Mouse (Mus musculus) spleen, embryonic (tissue): ENCODE measurements around the gene Unc79.

Experiments used
- CTCF ChIA-PET: fragments of 350-600 bp; sonication (Branson Sonifier 250); formaldehyde crosslinking; loops from one replicate; lab custom pipeline; 2022; lab: Charles Lee

The Unc79 gene

GRCm38 (mm10) chr12:102948778-102949394 is at the start of gene Unc79:
Gene Unc79 (plus strand): TSS chr12:102948859.
- CTCF ChIA-PET: no interaction called here

DNA sequence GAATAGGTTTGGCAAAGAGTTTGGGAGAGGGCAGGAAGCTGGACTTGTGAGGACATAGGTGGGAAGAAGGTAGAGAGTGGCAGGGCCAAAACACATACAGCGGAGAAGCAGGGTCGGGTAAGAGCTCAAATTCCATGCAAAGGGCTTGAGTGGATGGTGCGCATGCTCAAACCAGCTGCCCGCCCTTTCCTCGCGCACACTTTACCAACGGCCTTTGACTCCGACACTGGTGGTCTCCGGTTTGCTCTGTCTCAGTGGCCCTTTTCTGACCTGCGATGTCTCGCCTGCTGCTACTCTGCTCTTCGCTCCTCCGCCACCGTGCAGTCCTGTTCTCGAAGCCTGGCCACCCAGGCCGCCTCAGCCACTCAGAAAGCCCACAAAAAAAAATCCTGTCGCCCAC is 49.6 kb upstream of the Unc79 start, which contains the start of gene Cox8c:
Cox8c (plus strand) TSS at position 226 of the 400 bp plus-strand sequence.
- CTCF ChIA-PET: no interaction called here

GRCm38 (mm10) chr12:102908191-102908590 is 40.5 kb upstream of the Unc79 start:
- CTCF ChIA-PET: no interaction called here

- CTCF ChIA-PET: no interaction called here
Measured at GRCm38 (mm10) chr12:102916073-102916472, 32.6 kb upstream of the Unc79 start.

DNA sequence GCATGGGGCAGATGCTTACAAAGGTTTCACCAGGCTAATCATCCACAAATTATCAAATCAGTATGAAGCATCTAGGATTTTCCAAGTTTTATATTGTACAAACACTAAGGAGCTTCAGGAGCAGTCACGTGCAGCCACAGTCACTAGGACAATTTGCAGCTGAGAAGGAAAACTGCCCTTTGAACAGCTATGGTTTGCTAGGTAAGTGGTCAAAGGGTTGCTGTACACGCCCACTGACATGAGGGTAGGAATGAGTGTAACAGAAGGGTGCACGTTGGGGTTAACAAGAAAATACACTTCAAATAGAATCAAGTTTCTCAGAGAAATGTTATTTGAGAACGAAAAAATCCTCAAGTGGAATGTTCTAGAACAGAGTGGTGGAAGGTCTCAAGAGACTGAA is 18.9 kb upstream of the Unc79 start:
- CTCF ChIA-PET: interaction anchor here (0.5 kb wide), 1 partner anchor 179 kb away, joined by 5 read pairs; no protein-coding TSS in a partner anchor

DNA sequence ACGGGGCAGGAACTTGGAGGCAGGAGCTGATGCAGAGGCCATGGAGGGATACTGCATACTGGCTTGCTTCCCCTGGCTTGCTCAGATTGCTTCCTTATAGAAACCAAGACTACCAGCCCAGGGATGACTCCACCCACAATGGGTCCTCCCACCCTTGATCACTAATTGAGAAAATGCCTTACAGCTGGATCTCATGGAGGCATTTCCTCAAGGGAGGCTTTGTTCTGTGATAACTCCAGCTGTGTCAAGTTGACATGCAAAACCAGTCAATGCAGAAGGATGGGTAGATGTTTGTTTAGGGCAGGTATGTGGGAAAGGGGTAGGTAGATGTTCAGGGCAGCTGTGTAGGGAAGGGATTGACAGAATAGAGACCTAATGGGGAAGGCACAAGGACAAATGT is 18.3 kb upstream of the Unc79 start:
- CTCF ChIA-PET: interaction anchor here (0.5 kb wide), 1 partner anchor 179 kb away, joined by 5 read pairs; no protein-coding TSS in a partner anchor

DNA sequence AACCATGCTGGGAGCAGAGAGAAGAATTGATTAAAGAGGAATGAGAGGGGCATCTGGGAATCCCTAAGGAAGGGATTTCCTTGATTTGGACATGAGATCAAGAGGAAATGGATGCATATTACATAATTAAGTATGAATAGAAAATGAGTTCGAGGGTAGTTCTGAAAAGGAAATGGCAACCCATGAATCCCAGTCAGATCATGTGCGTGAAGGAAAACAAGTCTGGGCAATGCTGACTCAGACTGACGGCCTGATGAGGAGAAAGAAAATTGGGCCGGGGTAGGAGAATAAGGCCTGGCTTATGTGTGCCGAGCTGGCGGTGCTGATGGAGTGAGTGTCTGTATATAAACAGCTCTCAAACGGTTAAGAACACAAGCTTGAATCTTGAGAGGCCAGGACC is 17.9 kb upstream of the Unc79 start:
- CTCF ChIA-PET: no interaction called here

GRCm38 (mm10) chr12:102935892-102936291 is 12.8 kb upstream of the Unc79 start:
- CTCF ChIA-PET: no interaction called here

DNA sequence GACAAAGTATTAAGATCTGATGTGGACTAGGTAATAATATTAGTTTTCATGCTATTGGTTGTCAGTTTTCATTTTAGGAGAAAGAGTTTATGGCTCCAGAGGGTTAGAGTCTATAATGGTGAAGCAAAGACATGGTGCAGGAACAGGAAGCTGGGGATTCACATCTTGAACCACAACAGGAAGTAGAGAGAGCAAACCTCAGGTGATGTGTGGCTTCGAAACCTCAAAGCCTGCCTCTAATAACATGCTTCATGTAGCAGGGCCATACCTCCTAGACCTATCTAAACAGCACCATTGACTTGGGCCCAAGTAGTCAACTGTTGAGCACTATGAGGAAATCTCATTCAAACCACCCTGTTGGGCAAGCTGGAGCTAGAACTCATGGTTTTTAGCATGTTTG is 3.1 kb upstream of the Unc79 start:
- CTCF ChIA-PET: no interaction called here

DNA sequence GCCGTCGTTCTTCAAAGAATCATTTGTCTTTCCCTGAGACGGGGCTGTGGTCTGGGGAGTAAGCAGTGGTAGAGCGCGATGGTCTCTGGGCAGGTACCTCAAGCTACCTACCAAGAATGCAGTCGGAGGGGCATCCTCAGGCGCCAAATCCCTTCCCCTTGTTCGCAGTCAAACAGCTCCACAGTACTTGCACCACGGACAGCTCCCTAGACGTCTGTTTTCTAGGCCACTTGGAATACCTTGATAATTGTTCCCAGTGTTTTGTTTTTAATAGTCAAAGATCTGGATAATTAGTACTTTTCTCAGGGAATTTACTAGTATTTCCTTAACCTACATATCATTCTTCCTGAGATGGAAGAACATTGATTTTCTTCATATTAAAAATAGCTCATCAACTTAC is 833 bp upstream of the Unc79 start:
- CTCF ChIA-PET: no interaction called here

DNA sequence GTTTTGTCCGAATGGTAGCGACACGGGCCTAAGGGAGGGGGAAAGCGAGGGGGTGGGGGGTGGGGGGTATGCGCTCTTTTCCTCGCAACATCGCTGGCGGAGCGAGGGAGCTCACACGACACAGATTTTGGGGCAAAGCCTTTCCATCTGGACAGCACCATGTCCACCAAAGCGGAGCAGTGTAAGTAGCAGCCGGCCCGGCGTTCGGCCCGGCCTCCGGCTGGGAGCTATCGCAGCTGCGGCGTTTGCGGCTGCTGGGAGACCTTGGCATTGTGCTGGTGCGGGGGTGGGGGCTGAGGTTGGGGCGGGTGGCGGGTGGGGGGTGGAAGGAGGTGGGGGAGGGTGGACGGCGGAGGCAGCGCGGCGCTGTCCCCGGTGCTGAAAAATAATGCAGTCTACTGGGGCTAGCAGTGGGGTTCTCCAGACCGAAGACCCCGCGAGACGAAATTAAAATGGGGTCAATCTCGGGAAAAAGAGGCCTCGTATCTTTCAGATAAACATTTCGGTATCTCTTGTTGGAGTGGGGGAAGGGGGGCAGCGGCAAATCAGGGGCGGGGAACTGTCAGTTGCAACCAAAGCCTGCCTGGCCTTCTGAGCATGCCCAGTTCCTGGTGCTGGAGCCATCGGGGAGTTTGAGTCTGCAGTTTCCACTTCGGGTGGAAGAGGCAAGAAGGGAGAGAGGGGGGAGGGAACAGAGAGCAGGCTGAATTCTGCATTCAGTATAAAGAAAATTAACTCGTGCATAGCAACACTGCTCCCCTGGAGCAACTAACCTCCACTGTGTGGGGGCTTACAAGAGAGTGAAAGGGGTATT is 943 bp downstream of the Unc79 start:
- CTCF ChIA-PET: no interaction called here

DNA sequence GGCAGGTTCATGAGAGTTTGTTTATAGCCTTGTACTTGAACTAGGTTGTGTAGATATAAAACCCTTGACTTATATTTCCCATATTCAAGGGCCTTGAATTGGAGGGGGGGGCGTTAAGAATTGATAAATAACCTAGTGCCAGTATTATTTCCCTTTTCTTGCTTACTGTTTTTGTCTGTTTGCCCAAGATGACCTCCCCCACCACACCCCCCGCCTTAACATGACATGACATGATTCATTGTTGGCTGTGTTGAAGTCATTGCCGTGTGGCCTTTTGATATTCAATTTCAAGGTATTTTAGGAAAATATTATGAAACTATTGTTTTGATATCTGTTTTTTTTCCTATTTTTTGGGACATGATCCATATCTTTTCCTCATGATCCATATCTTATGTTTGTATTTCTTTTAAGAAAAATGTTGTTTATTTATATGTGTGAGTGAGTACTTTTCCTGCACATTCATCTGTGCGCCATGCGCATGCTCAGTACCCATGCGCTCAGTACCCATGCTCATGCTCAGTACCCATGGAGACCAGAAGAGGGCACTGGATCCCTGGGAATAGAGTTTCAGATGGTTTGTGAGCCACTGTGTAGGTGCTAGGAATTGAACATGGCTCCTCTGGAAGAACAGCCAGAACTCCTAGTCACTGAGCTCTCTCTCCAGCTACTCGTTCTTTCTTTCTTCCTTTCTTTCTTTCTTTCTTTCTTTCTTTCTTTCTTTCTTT is 11.6 kb downstream of the Unc79 start:
- CTCF ChIA-PET: no interaction called here

- CTCF ChIA-PET: no interaction called here
Measured at GRCm38 (mm10) chr12:102961066-102961465, 12.4 kb downstream of the Unc79 start.

DNA sequence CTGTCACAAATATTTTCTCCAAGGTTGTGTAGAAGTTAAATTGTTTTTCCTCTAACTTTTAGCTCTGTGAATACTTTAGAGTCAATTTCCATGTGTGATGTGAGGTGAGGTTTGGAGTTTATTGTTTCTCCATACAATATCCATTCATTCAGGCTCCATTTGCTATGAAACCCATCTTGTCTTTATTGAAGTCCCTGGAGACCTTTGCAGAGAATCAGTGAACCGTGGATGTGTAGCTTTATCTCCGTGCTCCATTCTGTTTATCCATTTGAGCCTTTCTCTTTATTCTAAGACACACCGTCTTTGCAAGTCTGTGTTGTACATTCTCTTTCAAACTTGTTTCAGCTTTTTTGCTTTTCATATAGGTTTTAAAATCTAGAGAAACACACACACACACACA is 15.8 kb downstream of the Unc79 start:
- CTCF ChIA-PET: no interaction called here

GRCm38 (mm10) chr12:102980584-102980983 is 31.9 kb downstream of the Unc79 start:
- CTCF ChIA-PET: no interaction called here

DNA sequence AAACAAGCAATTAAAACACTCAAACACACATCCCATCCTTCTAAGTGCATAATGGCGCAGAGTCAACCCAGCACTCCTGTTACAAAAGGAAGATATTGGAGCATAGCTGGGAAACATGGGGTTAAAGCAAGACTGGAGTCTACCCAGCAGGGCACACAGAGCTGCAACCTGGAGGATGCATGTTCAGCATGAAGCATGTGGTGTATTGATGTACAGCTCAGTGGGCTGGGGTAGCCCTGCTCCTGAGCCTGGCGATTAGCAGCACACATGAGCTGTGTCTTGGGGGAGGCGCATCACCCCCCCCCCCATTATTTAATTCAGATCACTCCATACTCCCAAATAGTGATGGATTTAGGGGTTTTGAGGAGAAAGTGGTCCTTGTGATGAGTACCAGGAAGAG is 32.9 kb downstream of the Unc79 start:
- CTCF ChIA-PET: no interaction called here

DNA sequence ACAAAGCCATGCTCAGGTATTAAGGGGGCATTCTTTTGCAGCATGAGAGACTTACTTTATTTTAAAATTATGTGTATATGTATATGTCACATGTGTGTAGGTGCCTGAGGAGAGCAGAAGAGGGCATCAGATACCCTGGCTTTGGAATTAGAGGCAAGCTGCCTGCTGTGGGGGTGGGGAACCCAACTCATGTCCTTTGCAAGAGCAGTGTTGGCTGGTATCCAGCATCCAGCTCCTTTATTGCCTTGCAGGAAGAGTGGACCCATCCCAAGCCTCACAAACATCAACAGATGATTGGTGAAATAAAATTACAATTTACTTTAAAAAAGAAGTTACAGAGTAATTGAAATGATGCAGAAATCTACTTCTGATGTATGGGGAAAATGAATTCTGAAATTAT is 36.7 kb downstream of the Unc79 start:
- CTCF ChIA-PET: no interaction called here

DNA sequence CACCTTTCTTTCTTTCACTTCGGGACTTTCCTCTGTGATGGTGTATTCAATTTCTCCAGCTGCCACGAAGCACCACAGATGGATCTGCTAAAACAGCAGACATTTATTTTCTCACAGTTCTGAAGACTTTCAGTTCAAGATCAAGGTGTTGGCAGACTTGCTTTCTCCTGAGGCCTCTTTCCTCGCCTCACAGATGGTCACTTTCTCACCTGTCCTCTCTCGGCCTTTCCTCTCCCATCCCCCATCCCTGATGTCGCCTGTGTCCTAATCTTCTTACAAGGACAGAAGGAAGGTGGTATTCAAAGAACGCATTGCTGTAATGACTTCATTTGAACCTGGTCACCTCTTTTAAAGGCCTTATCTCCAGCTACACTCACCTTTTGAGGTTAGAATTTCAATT is 39.1 kb downstream of the Unc79 start:
- CTCF ChIA-PET: no interaction called here

DNA sequence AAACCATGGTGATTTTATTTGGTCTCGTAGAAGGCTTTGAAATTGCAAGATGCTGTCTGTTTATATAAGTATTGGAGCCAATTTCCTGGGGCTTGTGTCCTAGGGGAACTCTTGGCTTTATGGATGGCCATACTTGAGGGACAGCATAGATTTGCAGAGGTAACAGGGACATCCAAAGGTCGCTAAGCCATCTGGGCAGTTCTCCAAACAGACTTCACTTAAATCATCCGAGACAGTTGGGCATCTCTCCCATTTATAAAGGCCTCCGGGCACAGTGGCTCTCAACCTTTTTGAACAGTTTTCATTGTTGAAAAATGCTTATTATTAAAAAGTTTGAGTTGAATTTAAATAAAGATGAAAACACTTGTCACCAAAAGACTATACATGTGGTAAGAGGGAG is 59.8 kb downstream of the Unc79 start:
- CTCF ChIA-PET: no interaction called here

- CTCF ChIA-PET: no interaction called here
Measured at GRCm38 (mm10) chr12:103018161-103018560, 69.5 kb downstream of the Unc79 start.

DNA sequence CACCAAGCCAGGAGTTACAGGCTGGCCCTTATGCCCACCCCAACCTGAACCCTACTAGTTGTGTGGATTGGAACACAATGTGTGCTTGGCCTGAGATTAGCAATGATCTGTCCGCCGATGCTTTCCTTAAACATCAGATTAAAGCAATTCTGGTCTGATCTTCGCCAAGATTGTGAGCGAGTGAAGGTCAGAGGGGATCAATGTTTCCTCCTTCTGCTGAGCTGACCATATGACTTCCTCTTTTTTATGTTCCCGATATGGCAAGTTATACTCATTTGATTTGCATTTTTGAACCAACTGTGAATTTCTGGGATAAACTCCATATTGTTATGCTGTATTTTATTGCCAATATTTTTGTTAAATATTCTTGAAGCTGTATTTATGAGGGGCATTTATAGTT is 88.0 kb downstream of the Unc79 start:
- CTCF ChIA-PET: no interaction called here

GRCm38 (mm10) chr12:103039332-103039731 is 90.7 kb downstream of the Unc79 start:
- CTCF ChIA-PET: no interaction called here

- CTCF ChIA-PET: no interaction called here
Measured at GRCm38 (mm10) chr12:103040136-103040535, 91.5 kb downstream of the Unc79 start.
